Comparison of ENCODE assay signal across 26 mouse cellular contexts in genomic region chr4:123056560-123057109, GRCm38 (mm10). TPM values are rescaled to one million over a fixed set of nuclear protein-coding genes. Genes with fewer than 3 reads are reported as not detected.
DNase-seq lines count a peak whose midpoint lies in the region; ATAC-seq lines count a peak whose summit lies in the region.
"Had no signal": no experiment of that assay in that cellular context is flagged by ENCODE, and none has a peak within 500 bp of the region (broad histone marks: within the 10 kb centered on the region; RNA-seq: fewer than 3 reads in every experiment).

No protein-coding gene starts in this region.

- no peak overlapping the region for H3K4me3 ChIP-seq in embryonic facial prominence, embryonic 15.5 days (replicated peaks)
- H3K4me3 ChIP-seq: erythroblast, embryonic 14.5 days; forebrain, embryonic 13.5 days; heart, embryonic 15.5 days; hindbrain, embryonic 10.5 days; midbrain, embryonic 12.5 days had no signal

- H3K4me2 ChIP-seq in embryonic facial prominence, embryonic 15.5 days (replicated peaks), result no peak overlapping the region
- H3K4me2 ChIP-seq: forebrain, embryonic 13.5 days; heart, embryonic 15.5 days; midbrain, embryonic 12.5 days had no signal

- no peak overlapping the region for H3K9ac ChIP-seq in embryonic facial prominence, embryonic 15.5 days
- H3K9ac ChIP-seq: forebrain, embryonic 13.5 days; heart, embryonic 15.5 days; midbrain, embryonic 12.5 days had no signal

- H3K36me3 ChIP-seq in embryonic facial prominence, embryonic 15.5 days, result peaks cover 43% of the 10 kb centered on the region

- peak overlapping the region; percentile 60 for H3K27ac ChIP-seq in embryonic facial prominence, embryonic 15.5 days (replicated peaks)
- H3K27ac ChIP-seq: forebrain, embryonic 13.5 days; heart, embryonic 15.5 days; hindbrain, embryonic 10.5 days; midbrain, embryonic 12.5 days had no signal

- 69% methylated on average over 3 of the region's 3 CpGs for WGBS in embryonic facial prominence, embryonic 15.5 days

- ATAC-seq in embryonic facial prominence, embryonic 15.5 days (ENCODE audit: insufficient number of reproducible peaks, low FRiP score, low TSS enrichment, low read depth), result no peak
- ATAC-seq: forebrain, embryonic 13.5 days; intestine, postnatal 0 days had no signal

- H3K9me3 ChIP-seq in embryonic facial prominence, embryonic 15.5 days (replicated peaks), result no peaks in the 10 kb centered on the region
- H3K9me3 ChIP-seq: forebrain, embryonic 13.5 days; heart, embryonic 15.5 days; hindbrain, embryonic 10.5 days; midbrain, embryonic 12.5 days had no signal

- H3K27me3 ChIP-seq in embryonic facial prominence, embryonic 15.5 days, result no peaks in the 10 kb centered on the region
- H3K27me3 ChIP-seq: forebrain, embryonic 13.5 days; midbrain, embryonic 12.5 days had no signal

- 0 out of 2 replicates have a peak, but pooled peaks cover under 1% of the 10 kb centered on the region for H3K4me1 ChIP-seq in embryonic facial prominence, embryonic 15.5 days

- DNase-seq in lung, adult 18-20 months, result peak; percentile 18 to 48
- no peak for DNase-seq in lung, postnatal 14 days
- DNase-seq in lung, postnatal 36 days, result peak; percentile 29
- no peak for DNase-seq in adrenal gland, adult 2 months
- DNase-seq in neural tube, embryonic 10.5 days (ENCODE audit: extremely low spot score, low spot score), result no peak
- DNase-seq in c-Kit-positive CD71-positive TER-119-positive erythroid progenitor cells, embryonic 14.5 days (ENCODE audit: low spot score), result no peak
- DNase-seq: adrenal gland, postnatal 14 days; B cell, adult 2 months; cerebellum, adult 8-10 months; cerebellum, postnatal 36 days; kidney, postnatal 36 days; thymus, postnatal 14 days had no signal

RNA-seq across cellular contexts. Expression of gene Trit1, which starts 40.2 kb away (rescaled TPM):
- polyA plus RNA-seq in embryonic facial prominence, embryonic 15.5 days (2015; fragmentation: Nextera tagmentation; extraction: Ambion mirVana), result 21.6 and 23.4 TPM in 2 replicates
- total RNA-seq in adrenal gland, adult 2 months (2021), result 10 to 100 TPM; 17.0 to 21.8 TPM
- polyA plus RNA-seq in adrenal gland, adult 2 months (2012; rRNA removed), result 3.4 and 4.3 TPM in 2 replicates

RNA-seq across cellular contexts. Expression of gene Bmp8b, which starts 48.3 kb away (rescaled TPM):
- polyA plus RNA-seq in embryonic facial prominence, embryonic 15.5 days (2015; fragmentation: Nextera tagmentation; extraction: Ambion mirVana), result 1.2 and 1.7 TPM in 2 replicates
- total RNA-seq in adrenal gland, adult 2 months (2021), result not detected
- polyA plus RNA-seq in adrenal gland, adult 2 months (2012; rRNA removed), result 0.03 and 0.17 TPM in 2 replicates
- total RNA-seq: adrenal gland, postnatal 14 days; gastrocnemius, adult 18-20 months; gastrocnemius, postnatal 4 days; heart, adult 8-10 months; liver, adult 2 months; megakaryocyte, adult 5-6 weeks; neutrophil, adult 5-6 weeks had no signal
- polyA plus RNA-seq: erythroblast, embryonic 14.5 days had no signal

RNA-seq across cellular contexts. Expression of gene Oxct2b, which starts 59.4 kb away (rescaled TPM):
- polyA plus RNA-seq in embryonic facial prominence, embryonic 15.5 days (2015; fragmentation: Nextera tagmentation; extraction: Ambion mirVana), result 0.13 and 0.24 TPM in 2 replicates
- total RNA-seq in adrenal gland, adult 2 months (2021), result not detected
- polyA plus RNA-seq in adrenal gland, adult 2 months (2012; rRNA removed), result not detected in 2 replicates
- total RNA-seq: adrenal gland, postnatal 14 days; gastrocnemius, adult 18-20 months; heart, adult 8-10 months; liver, adult 2 months; megakaryocyte, adult 5-6 weeks; MEL; neutrophil, adult 5-6 weeks had no signal
- polyA plus RNA-seq: erythroblast, embryonic 14.5 days; forebrain, embryonic 13.5 days; heart, embryonic 15.5 days; hindbrain, embryonic 10.5 days; liver, adult 2 months; midbrain, embryonic 12.5 days had no signal

Comparison
In these comparisons a context has a peak if more than half of its experiments do, and no peak if none do; other contexts are left out.
1. DNase-seq: peak in lung, adult 18-20 months (2 of 2) and lung, postnatal 36 days (single experiment); none in lung, postnatal 14 days (single experiment), adrenal gland, adult 2 months (single experiment), neural tube, embryonic 10.5 days (single experiment) and c-Kit-positive CD71-positive TER-119-positive erythroid progenitor cells, embryonic 14.5 days (single experiment).